Mouse (Mus musculus): ENCODE measurements around the gene Chac1. TPM values are rescaled to one million over a fixed set of nuclear protein-coding genes. Genes with fewer than 3 reads are reported as not detected.

Chac1 gene
- polyA plus RNA-seq, 1 experiment from 2014 or later, result 1.6 TPM

GRCm38 (mm10) chr2:119389992-119390391, 39.0 kb downstream of the Chac1 start:
- 92% methylated on average over 4 of the region's 4 CpGs for WGBS
- H3K36me3 ChIP-seq, result peaks cover 16% of the 10 kb centered on the region

GRCm38 (mm10) chr2:119398252-119398651, 47.2 kb downstream of the Chac1 start:
- H3K27me3 ChIP-seq (replicated peaks), result no peaks in the 10 kb centered on the region
- H3K9me3 ChIP-seq, result no peaks in the 10 kb centered on the region
- no peaks in the 10 kb centered on the region for H3K4me1 ChIP-seq
- no peak for ATAC-seq (ENCODE audit: insufficient read depth, low FRiP score, low read depth)
- H3K36me3 ChIP-seq, result 0 out of 2 replicates have a peak, but pooled peaks cover 11% of the 10 kb centered on the region
- 85% methylated on average over 5 of the region's 5 CpGs for WGBS
- no peak overlapping the region for H3K9ac ChIP-seq
- H3K27ac ChIP-seq, result no peak overlapping the region
- H3K4me2 ChIP-seq, result no peak overlapping the region
- H3K4me3 ChIP-seq (replicated peaks), result no peak overlapping the region

More at GRCm38 (mm10) chr2:119389992-119390391, 39.0 kb downstream of the Chac1 start:
- no peak for ATAC-seq (ENCODE audit: insufficient read depth, low FRiP score, low read depth)
- H3K4me2 ChIP-seq, result no peak overlapping the region
- no peaks in the 10 kb centered on the region for H3K27me3 ChIP-seq (replicated peaks)
- no peaks in the 10 kb centered on the region for H3K9me3 ChIP-seq
- H3K4me3 ChIP-seq (replicated peaks), result no peak overlapping the region
- no peak overlapping the region for H3K27ac ChIP-seq
- no peaks in the 10 kb centered on the region for H3K4me1 ChIP-seq
- no peak overlapping the region for H3K9ac ChIP-seq

DNA sequence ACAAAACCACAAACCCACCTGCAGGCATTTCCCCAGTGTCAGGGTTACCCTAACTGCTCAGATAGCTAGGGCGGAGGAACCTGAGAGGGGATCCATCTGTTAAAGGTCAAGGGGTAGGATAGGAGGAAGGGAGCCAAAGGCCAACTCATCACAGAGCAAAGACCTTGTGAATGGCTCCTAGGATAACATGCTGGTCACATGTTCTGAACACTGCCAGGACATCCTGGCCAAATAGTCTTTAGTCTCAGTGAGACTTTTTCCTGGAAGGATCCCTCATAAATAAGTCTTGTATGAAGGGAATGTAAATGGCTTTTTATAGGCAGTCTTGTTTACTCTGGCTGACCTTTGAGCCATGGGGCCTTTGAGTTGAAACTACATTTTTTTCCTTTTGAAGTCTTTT, 47.6 kb downstream of the Chac1 start:
- no peaks in the 10 kb centered on the region for H3K4me1 ChIP-seq
- H3K4me2 ChIP-seq, result no peak overlapping the region
- 74% methylated on average over 1 of the region's 1 CpGs for WGBS
- no peak overlapping the region for H3K9ac ChIP-seq
- no peaks in the 10 kb centered on the region for H3K27me3 ChIP-seq (replicated peaks)
- no peak for ATAC-seq (ENCODE audit: insufficient read depth, low FRiP score, low read depth)
- H3K4me3 ChIP-seq (replicated peaks), result no peak overlapping the region
- no peak overlapping the region for H3K27ac ChIP-seq
- 0 out of 2 replicates have a peak, but pooled peaks cover 11% of the 10 kb centered on the region for H3K36me3 ChIP-seq
- H3K9me3 ChIP-seq, result no peaks in the 10 kb centered on the region

DNA sequence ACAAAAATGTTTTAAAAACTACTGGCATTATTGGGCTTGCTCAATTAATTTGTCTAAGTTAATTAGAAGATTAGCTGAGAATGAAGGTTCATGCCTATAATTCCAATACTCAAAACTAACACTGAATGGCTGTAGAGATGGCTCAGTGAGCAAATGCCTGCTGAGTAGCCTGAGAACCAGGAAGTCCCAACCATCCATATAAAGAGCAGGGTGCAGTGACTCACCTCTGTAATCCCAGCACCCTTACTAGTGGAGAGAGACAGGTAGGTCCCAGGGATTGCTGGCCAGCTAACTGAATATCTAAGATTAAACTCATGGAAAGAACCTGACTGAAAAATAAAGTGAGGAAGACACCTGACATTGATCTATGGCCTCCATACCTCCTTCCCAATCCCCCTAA, 48.3 kb downstream of the Chac1 start:
- no peak overlapping the region for H3K4me2 ChIP-seq
- H3K9ac ChIP-seq, result no peak overlapping the region
- no peaks in the 10 kb centered on the region for H3K9me3 ChIP-seq
- 0 out of 2 replicates have a peak, but pooled peaks cover 12% of the 10 kb centered on the region for H3K36me3 ChIP-seq
- no peaks in the 10 kb centered on the region for H3K4me1 ChIP-seq
- no peak overlapping the region for H3K27ac ChIP-seq
- ATAC-seq (ENCODE audit: insufficient read depth, low FRiP score, low read depth), result no peak
- no peak overlapping the region for H3K4me3 ChIP-seq (replicated peaks)
- no peaks in the 10 kb centered on the region for H3K27me3 ChIP-seq (replicated peaks)

Other genes with a start within 250 kb of the Chac1 start
- gene Rad51, start 238.4 kb upstream of the Chac1 start, polyA plus RNA-seq (2015; fragmentation: Nextera tagmentation; extraction: Ambion mirVana), result 42.1 and 49.5 TPM in 2 replicates
- 36.6 and 40.5 TPM in 2 replicates for gene Rmdn3, start 194.2 kb upstream of the Chac1 start, polyA plus RNA-seq (2015; fragmentation: Nextera tagmentation; extraction: Ambion mirVana)
- gene Gchfr, start 183.5 kb upstream of the Chac1 start, polyA plus RNA-seq (2015; fragmentation: Nextera tagmentation; extraction: Ambion mirVana), result 9.2 and 16.4 TPM in 2 replicates
- gene Gm14137, start 176.7 kb upstream of the Chac1 start, polyA plus RNA-seq (2015; fragmentation: Nextera tagmentation; extraction: Ambion mirVana), result 0.90 and 1.1 TPM in 2 replicates
- gene Zfyve19, start 142.6 kb upstream of the Chac1 start, polyA plus RNA-seq (2015; fragmentation: Nextera tagmentation; extraction: Ambion mirVana), result 48.7 and 58.0 TPM in 2 replicates
- 18.5 and 19.4 TPM in 2 replicates for gene Dnajc17, start 142.4 kb upstream of the Chac1 start, polyA plus RNA-seq (2015; fragmentation: Nextera tagmentation; extraction: Ambion mirVana)
- gene Ppp1r14d, start 121.3 kb upstream of the Chac1 start, polyA plus RNA-seq (2015; fragmentation: Nextera tagmentation; extraction: Ambion mirVana), result 3.0 and 4.4 TPM in 2 replicates
- gene Spint1, start 113.9 kb upstream of the Chac1 start, polyA plus RNA-seq (2015; fragmentation: Nextera tagmentation; extraction: Ambion mirVana), result 74.8 and 80.2 TPM in 2 replicates
- gene Rhov, start 80.0 kb upstream of the Chac1 start, polyA plus RNA-seq (2015; fragmentation: Nextera tagmentation; extraction: Ambion mirVana), result 27.1 and 28.4 TPM in 2 replicates
- gene Vps18, start 62.5 kb upstream of the Chac1 start, polyA plus RNA-seq (2015; fragmentation: Nextera tagmentation; extraction: Ambion mirVana), result 16.4 and 18.0 TPM in 2 replicates
- 7.0 and 8.7 TPM in 2 replicates for gene Dll4, start 25.4 kb upstream of the Chac1 start, polyA plus RNA-seq (2015; fragmentation: Nextera tagmentation; extraction: Ambion mirVana)
- 4.0 and 4.2 TPM in 2 replicates for gene Ino80, start 126.5 kb downstream of the Chac1 start, polyA plus RNA-seq (2015; fragmentation: Nextera tagmentation; extraction: Ambion mirVana)
- 0.42 and 0.48 TPM in 2 replicates for gene Exd1, start 196.4 kb downstream of the Chac1 start, polyA plus RNA-seq (2015; fragmentation: Nextera tagmentation; extraction: Ambion mirVana)
- 68.1 and 73.6 TPM in 2 replicates for gene Chp1, start 196.5 kb downstream of the Chac1 start, polyA plus RNA-seq (2015; fragmentation: Nextera tagmentation; extraction: Ambion mirVana)

Measured in stomach, embryonic 15.5 days (tissue).